In the genomic region with DNA sequence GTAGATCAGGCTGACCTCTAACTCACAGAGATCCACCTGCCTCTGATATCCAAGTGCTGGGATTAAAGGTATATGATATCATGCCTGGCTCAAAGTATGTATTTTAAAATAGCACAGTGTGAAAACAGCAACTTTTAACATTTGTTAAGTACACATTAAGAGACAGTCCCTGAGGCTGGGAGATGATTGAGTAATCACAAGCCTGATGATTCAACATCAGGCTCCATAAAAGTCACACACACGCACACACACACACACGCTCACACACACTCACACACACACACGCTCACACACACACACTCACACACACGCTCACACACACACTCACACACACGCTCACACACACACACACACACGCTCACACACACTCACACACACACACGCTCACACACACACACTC, we compare ENCODE assay signal across 23 mouse cellular contexts.
"Had no signal": no experiment of that assay in that cellular context is flagged by ENCODE, and none has a peak within 500 bp of the region (broad histone marks: within the 10 kb centered on the region; RNA-seq: fewer than 3 reads in every experiment).

No protein-coding gene starts in this region.

- H3K27me3 ChIP-seq: embryonic facial prominence, embryonic 12.5 days; embryonic facial prominence, embryonic 13.5 days; embryonic facial prominence, embryonic 15.5 days; forebrain, embryonic 12.5 days; forebrain, embryonic 13.5 days; forebrain, embryonic 15.5 days had no signal

- H3K4me3 ChIP-seq: embryonic facial prominence, embryonic 10.5 days; embryonic facial prominence, embryonic 12.5 days; embryonic facial prominence, embryonic 13.5 days; embryonic facial prominence, embryonic 15.5 days; erythroblast, embryonic 14.5 days; forebrain, embryonic 10.5 days; forebrain, embryonic 12.5 days; forebrain, embryonic 13.5 days; forebrain, embryonic 15.5 days; heart, adult 2 months; heart, embryonic 10.5 days had no signal

- DNase-seq: cerebellum, adult 9-11 months; cerebellum, postnatal 25 days; cerebellum, postnatal 36 days; embryo, embryonic 11 days; forebrain, postnatal 0 days; gastrocnemius, adult 2 months; gastrocnemius, postnatal 10 days; gastrocnemius, postnatal 14 days; gastrocnemius, postnatal 25 days; gastrocnemius, postnatal 36 days; heart, adult 11 months; heart, adult 18-20 months; heart, adult 2 months had no signal

- H3K36me3 ChIP-seq: embryonic facial prominence, embryonic 10.5 days; embryonic facial prominence, embryonic 12.5 days; embryonic facial prominence, embryonic 13.5 days; embryonic facial prominence, embryonic 15.5 days; forebrain, embryonic 10.5 days; forebrain, embryonic 12.5 days; forebrain, embryonic 15.5 days; heart, embryonic 10.5 days had no signal
